Mouse (Mus musculus) retina, embryonic 14.5 days (tissue): ENCODE measurements at regions not wholly inside any gene's neighbourhood (a gene's known extent, or its start where the extent isn't known, plus 50 kb on each side); places are given as distances from the start of the nearest gene placed in this dataset.
"Not testable (repeated sequence)": the region's sequence is repeated elsewhere in the genome, so short reads cannot be mapped to it uniquely, and the experiment has no call there.

Experiments
- DNase-seq: peaks from one replicate; pipeline ENCODE4 v3.0.0-alpha.2; 2015; ENCODE audit warnings: low spot score

- no peak for DNase-seq
Observed at GRCm38 (mm10) chr3:117116210-117116609, 147.4 kb upstream of the Palmd start.

- no peak for DNase-seq
Observed at GRCm38 (mm10) chr3:117112766-117113165, 144.0 kb upstream of the Palmd start.

- no peak for DNase-seq
Observed at GRCm38 (mm10) chr3:117112304-117112703, 143.5 kb upstream of the Palmd start.

DNA sequence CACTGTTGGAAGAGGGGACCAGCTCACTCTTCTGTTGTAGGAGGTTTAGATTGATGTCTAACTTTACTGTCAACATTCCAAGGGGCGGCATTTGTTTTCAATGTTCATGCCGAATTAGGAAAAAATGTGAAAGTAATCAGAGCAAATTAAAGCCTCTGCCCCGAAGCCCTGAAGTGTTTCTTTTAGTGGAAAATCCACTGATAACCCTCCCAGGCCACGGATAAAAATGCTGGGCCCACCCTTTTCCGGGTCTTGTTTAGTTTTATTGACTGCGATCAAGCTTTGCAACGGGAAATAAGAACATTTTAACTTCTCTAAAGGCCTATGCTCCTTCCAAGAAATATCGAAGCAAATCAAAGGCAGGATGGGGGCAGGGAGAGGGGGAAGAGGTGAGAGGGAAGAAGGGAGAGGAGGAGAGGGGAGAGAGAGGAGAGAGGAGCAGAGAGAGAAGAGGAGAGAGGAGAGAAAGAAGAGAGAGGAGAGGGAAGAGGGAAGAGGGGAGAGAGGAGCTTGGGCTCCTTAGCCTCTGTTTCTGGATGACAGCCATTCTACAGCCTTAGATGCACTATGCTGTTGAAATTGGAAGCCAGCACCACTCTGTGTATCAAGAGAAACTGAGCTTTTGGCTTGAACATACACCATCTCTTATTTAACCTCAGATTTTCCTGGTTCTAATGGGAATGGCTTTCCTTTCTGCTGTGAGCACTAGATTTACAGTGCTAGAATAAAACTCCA is 140.3 kb upstream of the Palmd start:
- DNase-seq = no peak

GRCm38 (mm10) chr3:117107986-117108385 is 139.2 kb upstream of the Palmd start:
- peak; percentile 32 for DNase-seq

DNA sequence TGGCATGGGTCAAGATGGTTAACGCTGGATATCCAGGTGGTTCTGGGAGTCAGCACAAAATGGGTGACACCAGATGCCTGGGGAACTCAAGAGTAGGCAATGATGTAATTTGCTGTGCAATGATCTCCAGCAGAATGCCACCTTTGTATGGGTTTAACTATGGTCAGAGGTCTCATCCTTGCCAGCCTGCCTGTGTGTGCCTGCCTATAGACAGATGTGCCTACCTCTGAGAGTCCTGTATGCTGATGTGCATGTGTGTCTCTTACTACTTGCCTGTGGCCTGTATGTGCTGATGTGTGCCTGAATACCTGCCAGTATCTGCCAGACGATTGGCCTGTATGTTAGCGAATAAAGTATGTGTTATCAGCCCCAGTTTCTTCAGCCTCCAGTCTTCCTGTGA is 138.6 kb upstream of the Palmd start:
- no peak for DNase-seq

DNA sequence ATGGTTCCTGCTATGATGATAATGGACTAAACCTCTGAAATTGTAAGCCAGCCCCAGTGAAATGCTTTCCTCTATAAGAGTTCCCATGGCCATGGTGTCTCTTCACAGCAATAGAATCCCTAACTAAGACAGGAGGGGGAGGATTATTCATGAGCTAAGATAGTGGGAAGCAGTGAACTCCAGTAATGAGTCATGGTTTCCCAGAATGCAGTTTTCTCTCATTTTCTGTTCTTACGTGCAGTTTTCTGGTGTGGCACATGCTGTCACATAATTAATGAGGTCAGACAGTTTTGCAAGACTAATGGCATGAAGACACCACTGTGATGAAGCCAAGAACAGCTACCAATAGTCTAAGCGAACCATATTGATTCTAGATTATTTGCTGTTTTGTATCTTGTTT is 118.9 kb upstream of the Palmd start:
- DNase-seq = no peak

- no peak for DNase-seq
Observed at GRCm38 (mm10) chr3:117076734-117077133, 107.9 kb upstream of the Palmd start.

GRCm38 (mm10) chr3:117073399-117073798 is 104.6 kb upstream of the Palmd start:
- no peak for DNase-seq

DNA sequence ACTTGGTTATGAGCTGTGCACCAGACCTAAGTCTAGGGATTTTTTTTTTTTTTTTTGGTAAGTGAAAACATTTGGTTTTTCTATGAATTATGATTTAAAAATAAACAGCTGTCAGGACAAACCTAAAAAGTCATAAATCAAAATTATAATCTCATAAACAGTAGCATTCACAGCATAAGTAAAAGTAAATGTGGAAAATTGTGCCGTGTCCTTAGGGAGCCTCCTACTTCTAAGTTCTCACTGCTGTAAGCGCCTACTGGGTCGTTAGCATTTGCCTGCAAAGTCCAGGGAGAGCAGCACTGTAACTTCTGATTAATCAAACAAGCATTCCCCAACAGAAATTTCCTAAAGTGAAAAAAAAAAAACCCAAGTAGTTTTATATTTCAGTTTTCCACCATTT is 104.2 kb upstream of the Palmd start:
- DNase-seq = no peak

DNA sequence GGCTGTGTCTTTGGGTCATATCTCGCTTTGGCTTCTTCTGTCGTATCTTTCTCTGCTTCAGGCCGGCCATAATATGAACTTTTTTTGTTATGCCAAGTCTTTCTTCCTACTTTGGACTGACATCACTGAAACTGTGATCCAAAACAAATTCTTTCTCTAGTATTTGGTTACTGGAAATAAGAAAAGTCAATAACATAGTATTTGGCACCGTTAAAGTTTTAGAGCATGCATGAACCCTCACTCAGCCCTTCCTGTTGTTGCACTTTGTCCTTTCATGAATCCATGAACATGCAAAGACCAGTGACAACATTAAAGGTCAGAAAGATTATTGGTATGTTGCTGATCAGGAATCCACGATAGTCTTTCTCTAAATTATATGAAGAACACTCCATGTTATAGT is 103.1 kb upstream of the Palmd start:
- no peak for DNase-seq

DNA sequence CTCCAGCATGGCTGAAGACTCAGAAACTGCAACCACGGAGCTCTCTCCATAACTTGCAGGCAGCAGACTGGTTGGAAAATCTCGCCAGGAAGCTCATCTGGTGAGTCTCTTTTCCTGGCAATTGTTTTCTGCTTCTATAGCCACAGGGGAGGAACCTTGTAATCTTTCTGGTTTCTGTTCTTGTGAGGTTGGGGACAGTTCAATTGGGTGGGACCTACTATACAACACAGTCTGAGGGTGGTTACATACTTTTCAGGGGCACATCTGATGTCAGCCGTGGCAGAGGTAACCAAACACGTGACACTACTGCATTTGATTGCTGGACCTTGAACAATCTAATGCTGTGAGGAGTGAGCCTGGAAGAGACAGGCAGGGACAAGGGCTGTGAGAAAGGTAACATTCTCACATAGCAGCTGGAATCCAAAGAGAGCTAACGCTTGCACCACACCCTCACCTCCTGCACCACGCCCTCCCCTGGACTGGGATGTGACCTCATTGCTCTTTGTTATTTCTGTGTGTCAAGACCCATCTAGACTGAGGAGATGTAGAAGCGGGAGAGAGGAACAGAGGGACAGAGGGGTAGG is 98.8 kb upstream of the Palmd start:
- DNase-seq = no peak

DNA sequence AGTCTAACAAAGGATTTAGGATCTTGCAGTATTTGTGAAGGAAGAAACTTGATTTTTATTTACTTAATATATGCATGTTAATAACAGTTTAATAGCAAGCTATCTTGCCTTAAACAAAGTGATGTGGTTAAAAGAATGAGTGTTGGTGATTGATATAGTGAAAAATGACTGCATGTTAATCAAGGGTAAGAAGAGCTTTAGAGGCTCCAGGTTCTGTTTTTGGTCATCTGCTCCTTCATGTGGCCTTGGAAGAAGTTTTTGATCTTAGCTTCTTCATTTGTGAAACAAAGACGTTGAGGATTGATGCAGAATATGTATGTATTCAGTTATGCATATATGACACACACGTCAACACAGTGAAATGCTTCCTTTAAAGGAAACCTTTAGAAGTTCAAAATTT is 97.1 kb upstream of the Palmd start:
- DNase-seq = no peak

- no peak for DNase-seq
Observed at GRCm38 (mm10) chr3:117061831-117062230, 93.0 kb upstream of the Palmd start.

DNA sequence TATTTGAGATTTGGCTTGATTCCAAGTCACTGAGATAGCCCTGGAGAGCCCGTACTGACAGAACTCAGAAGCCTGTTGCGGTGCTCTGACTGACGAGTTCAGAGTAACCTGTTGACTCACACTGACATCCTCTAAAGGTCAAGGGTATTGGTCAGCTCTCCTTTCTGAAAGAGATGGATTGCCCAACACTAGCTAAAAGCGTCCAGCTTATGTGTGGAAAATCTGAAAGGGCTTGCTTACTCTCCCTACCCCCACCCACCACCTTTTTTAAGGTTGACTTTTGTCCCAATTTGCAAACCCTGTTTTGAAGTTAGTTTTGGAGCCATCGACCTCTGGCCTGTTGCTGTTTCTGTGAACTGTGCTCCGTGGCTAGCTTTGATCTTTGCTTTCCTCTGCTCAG is 92.4 kb upstream of the Palmd start:
- DNase-seq = no peak

- DNase-seq = not testable (repeated sequence)
Observed at GRCm38 (mm10) chr3:117054711-117055110, 85.9 kb upstream of the Palmd start.

- DNase-seq = no peak
Observed at GRCm38 (mm10) chr3:117051431-117051830, 82.6 kb upstream of the Palmd start.

DNA sequence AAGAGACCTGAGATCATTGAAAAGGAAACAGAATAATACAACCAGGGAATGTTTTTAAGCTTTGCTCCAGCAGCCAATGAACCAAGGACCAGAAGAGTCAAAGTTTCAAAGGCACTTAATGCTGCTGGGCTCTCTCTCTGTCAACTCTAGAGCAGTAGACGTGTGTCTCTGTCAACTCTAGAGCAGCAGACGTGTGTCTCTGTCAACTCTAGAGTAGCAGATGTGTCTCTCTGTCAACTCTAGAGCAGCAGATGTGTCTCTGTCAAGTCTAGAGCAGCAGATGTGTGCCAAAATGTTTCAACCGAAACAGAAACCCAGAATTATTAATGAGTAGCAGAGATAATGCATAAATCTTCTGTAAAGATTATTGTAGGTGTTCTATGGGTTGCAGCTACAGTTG is 82.1 kb upstream of the Palmd start:
- DNase-seq = no peak

DNA sequence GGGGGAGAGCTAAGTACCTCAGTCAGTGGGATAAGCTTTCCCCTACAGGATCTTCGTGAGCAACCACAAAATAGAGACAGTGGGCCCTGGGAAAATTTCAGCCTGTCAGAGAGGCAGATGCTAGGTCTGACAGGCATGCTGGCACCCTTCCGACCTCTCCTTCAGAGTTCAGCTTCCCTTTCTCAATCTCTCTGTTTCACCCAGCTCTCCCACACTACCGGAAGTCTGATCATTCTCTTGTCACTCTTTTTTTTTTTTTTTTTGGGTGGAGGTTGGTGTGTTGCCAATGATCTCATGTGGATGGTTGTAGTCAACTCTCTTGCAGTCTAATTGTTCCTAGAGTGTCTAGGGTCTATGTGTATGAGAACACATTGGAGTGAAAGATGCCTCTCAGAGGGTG is 80.6 kb upstream of the Palmd start:
- no peak for DNase-seq

GRCm38 (mm10) chr3:117044809-117045208 is 76.0 kb upstream of the Palmd start:
- DNase-seq = no peak

- no peak for DNase-seq
Observed at GRCm38 (mm10) chr3:117044304-117044703, 75.5 kb upstream of the Palmd start.

GRCm38 (mm10) chr3:117038928-117039300 is 70.1 kb upstream of the Palmd start:
- no peak for DNase-seq

GRCm38 (mm10) chr3:117038280-117038927 is 69.6 kb upstream of the Palmd start:
- DNase-seq = no peak
